Mouse (Mus musculus): ENCODE data around the gene Psip1.
"Not testable (repeated sequence)": the region's sequence is repeated elsewhere in the genome, so short reads cannot be mapped to it uniquely, and the experiment has no call there.

The Psip1 gene

GRCm38 (mm10) chr4:83501037-83501430 lies 14.8 kb upstream of the Psip1 start:
- no peak for DNase-seq (ENCODE audit: low read depth, low spot score)

GRCm38 (mm10) chr4:83500154-83501036 lies 14.1 kb upstream of the Psip1 start:
- no peak for DNase-seq (ENCODE audit: low read depth, low spot score)

GRCm38 (mm10) chr4:83497013-83497412 lies 10.8 kb upstream of the Psip1 start:
- not testable (repeated sequence) for DNase-seq (ENCODE audit: low read depth, low spot score)

GRCm38 (mm10) chr4:83493112-83493511 lies 6.9 kb upstream of the Psip1 start:
- DNase-seq (ENCODE audit: low read depth, low spot score), result no peak

DNA sequence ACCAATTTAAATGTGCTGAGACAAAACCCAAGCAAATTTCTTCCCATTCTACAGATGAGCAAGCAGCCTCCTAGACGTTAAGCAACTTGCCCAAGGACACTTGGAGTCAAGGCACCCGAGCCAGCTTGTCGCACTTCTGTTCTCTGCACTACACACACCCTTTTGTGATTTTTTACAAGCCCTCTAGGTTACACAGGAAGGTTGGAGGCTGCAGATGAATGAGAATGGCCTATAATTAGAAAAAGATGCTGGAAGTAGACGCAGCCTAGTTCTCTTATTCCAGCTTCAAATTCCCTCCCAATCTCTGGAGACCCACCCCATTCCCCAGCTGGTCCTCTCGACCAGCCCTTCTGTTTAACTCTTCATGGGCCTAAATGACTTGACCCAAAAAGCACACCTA lies 2.9 kb upstream of the Psip1 start:
- peak; percentile 1 for DNase-seq (ENCODE audit: low read depth, low spot score)

DNA sequence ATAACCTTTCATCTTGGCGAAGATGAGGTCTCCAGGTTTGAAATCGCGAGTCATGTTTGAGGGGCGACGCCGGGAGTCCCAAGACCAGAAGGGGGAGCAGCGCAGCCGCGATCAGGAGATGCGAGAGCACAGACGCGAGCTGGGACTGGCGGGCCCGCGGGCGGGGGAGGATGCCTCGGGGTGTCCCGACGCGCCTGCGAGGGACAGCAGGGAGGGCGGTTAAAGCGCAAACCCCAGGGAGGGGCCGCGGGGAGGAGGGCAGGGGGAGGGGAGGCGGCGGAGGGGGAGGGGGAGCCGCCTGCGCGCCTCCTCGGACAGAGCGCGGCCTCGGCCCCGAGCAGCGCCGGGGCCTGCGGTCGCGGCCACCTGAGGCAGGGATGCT lies 533 bp downstream of the Psip1 start:
- DNase-seq (ENCODE audit: low read depth, low spot score), result peak; percentile 66

DNA sequence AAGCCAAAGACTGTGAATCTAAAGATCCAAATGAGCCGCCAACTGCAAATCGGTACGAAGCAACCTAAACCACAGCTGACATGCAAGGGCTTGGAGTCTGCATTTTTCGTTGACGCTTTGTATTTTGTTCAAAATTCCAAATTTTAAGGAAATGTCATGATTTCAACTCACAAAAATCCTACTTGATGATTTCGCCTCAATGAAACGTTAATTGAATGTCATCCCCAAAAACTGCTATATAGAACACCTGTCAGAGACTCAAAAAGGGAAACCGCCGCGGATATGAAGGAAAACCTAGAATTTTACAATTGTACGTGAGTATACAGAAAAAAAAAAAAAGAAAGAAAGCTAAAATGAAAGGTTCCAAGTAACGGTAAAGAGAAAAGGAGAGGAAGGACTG lies 1.0 kb downstream of the Psip1 start:
- DNase-seq (ENCODE audit: low read depth, low spot score), result no peak

DNA sequence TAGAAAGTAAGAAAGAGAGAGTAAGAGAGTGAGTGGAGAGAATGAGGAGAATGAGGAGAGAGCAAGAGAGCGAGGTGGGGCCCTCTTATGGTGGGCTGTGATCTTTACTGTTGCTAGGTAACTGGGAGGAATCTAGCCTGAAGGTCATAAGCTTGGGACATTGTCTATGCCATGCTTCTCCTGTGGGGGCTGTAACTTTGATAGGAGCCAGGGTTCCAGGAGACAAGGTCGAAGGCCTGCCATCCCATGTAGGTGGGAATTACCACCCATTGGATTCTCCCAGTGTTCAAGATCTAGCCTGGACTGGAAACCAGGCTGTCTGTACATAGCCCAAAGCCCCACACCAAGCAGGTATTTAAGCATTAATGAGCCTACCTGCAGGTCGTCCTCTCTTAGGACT lies 18.1 kb downstream of the Psip1 start:
- no peak for DNase-seq (ENCODE audit: low read depth, low spot score)

DNA sequence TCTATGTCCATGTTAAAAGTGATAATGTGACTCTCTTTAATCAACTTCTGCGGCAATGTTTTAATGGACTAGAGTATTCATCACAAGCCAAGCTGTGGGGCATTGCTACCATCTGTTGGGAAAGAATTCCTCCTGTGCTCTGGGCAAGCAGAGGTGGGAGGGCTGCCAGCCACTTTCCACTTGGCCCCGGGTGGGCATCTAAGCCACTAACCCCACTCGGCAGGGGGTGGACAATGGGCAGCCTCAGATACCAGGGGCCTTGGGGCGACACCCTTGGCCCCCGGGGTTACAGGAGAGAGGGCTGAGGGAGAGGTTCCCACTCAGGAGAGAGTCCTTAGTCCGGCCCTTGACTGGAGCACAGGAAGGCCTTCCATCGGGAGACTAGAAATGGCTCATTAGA lies 18.6 kb downstream of the Psip1 start:
- DNase-seq (ENCODE audit: low read depth, low spot score), result no peak

- DNase-seq (ENCODE audit: low read depth, low spot score), result no peak
Measured at GRCm38 (mm10) chr4:83464827-83465226, 21.4 kb downstream of the Psip1 start.

DNA sequence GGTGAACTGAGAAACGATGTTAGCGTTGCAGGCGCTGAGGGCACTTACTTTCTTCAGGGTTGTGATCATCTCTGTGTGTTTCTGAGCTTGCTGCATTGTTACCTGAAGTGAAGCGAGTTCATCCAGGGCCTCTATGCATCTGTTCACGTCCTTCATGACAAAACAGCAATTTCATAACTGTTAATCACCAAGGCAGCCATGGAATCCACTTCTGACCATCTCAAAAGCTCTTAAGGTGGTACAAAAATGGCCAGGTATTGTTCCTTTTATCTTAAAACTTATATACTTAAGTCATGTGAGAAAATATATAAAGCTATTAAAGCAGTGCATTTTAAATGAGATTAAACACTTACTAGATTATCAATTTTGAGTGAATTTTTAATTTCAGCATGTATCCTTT lies 26.2 kb downstream of the Psip1 start:
- no peak for DNase-seq (ENCODE audit: low read depth, low spot score)

- DNase-seq (ENCODE audit: low read depth, low spot score), result no peak
Measured at GRCm38 (mm10) chr4:83450785-83451184, 35.5 kb downstream of the Psip1 start.

- DNase-seq (ENCODE audit: low read depth, low spot score), result no peak
Measured at GRCm38 (mm10) chr4:83441050-83441449, 45.2 kb downstream of the Psip1 start.

- DNase-seq (ENCODE audit: low read depth, low spot score), result no peak
Measured at GRCm38 (mm10) chr4:83439045-83439444, 47.2 kb downstream of the Psip1 start.

GRCm38 (mm10) chr4:83438116-83438515 lies 48.1 kb downstream of the Psip1 start:
- no peak for DNase-seq (ENCODE audit: low read depth, low spot score)

GRCm38 (mm10) chr4:83436375-83436774 lies 49.9 kb downstream of the Psip1 start:
- DNase-seq (ENCODE audit: low read depth, low spot score), result no peak

- DNase-seq (ENCODE audit: low read depth, low spot score), result no peak
Measured at GRCm38 (mm10) chr4:83432901-83433300, 53.4 kb downstream of the Psip1 start.

DNA sequence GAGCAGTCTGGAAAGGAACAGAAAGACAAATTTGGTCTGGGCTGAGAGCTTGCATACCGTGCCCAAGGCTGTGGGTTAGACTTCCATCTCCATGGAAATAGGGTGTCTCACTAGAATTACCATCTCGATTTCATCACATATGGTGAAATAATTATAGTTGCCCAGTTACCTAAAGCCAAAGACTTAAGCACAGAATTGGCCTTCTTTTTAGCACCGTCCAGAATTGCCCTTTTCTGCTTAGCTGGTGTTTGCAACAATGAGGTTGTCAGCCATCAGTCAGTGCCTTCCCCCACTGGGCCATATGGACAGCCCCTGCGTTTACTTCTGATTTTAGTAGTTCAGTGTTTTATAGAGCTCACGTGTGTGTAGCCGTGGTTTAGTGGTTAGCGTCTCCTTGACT lies 54.3 kb downstream of the Psip1 start:
- DNase-seq (ENCODE audit: low read depth, low spot score), result no peak

- no peak for DNase-seq (ENCODE audit: low read depth, low spot score)
Measured at GRCm38 (mm10) chr4:83428845-83429244, 57.4 kb downstream of the Psip1 start.

DNA sequence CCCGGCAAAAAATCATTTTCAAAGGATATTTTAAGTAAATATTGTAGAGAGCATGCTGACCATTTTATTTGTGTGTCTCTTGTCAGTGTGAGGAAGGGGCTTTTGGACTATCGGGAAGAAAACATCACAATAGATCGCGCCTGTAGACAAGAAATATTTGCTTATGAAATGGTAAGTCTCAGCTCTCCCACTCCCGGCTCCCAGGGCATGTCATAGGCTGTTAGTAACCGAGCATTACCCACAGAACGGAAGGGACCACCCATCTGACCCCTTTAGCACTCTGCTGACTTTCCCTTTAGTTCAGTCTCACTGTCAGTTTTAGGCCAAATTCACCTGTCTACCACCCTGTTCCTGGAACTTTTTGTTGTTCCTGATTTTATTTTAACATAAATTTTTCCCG lies 58.6 kb downstream of the Psip1 start:
- DNase-seq (ENCODE audit: low read depth, low spot score), result no peak

DNA sequence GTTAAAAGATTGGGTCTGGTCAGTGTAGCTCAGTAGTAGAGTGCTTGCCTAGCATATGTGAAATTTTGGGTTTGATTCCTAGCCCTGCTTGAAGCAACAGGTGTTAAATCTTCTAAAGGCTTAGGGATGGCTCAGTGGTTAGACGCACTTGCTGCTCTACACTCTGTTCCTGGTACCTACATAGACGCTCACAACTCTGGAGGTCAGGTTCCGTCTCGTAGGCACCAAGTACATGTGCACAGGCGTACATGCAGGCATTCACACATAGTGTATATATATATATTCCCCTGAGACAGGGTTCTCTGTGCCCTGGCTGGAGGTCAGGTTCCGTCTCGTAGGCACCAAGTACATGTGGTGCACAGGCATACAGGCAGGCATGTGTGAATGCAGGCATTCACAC lies 59.1 kb downstream of the Psip1 start:
- DNase-seq (ENCODE audit: low read depth, low spot score), result no peak

DNA sequence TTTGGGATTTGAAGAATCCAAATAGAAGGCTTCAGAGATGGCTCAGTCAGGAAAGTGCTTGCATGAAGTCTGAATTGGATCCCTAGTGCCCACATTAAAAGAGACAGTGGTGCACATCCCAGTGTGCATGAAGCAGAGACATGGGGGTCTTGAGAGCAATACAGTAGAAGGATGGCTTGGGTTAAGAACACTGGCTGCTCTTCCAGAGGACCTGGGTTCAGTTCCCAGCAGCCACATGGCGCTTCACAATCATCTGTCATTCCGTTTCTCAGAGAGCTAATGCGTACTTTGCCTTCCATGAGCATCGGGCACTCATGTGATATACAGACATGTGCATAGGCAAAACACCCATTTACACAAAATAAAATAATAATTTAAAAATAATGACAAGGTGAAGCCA lies 61.1 kb downstream of the Psip1 start:
- no peak for DNase-seq (ENCODE audit: low read depth, low spot score)

GRCm38 (mm10) chr4:83423641-83424040 lies 62.6 kb downstream of the Psip1 start:
- peak; percentile 23 for DNase-seq (ENCODE audit: low read depth, low spot score)

- DNase-seq (ENCODE audit: low read depth, low spot score), result no peak
Measured at GRCm38 (mm10) chr4:83418781-83419180, 67.5 kb downstream of the Psip1 start.
